Mouse (Mus musculus): Measurements from ENCODE around the gene Tbl2.

Tbl2 gene

DNA sequence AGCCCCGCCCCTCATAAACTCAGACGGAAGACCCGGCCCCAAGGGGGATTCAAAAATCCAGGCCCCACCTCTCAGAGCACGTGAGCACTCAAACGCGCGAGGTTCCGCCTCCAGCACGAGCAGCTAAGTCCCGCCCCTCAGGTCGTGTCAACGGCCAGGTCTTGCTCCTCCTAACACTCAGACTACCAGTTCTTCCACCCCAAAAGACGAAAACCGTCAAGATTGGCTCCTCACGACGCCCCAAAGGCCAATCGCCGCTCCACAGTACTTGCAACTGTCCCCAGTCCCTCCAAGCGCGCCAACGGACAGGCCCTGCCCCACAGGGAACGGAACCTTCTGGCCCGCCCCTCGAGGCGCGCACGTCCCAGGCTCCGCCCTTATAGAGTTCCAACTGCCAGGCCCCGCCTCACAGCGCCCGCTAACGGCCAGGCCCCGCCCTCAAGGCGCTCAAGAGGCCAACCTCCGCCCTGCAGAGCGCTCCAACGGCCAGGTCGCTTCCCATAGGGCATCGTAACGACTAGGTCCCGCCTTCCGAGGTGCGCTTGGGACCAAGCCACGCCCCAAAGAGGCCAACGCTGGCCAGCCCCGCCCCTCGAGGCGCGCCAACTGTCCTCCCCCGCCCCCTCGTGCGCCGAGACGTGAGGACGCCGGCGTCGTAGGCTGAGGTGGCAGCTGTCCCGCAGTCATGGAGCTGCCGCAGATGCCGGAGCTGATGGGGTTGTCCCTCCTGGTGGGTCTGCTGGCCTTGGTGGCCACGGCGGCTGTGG lies at the start of gene Tbl2:
Gene Tbl2, plus strand, starts transcription at position 605 of the 767 bp plus-strand sequence.
- DNase-seq (ENCODE audit: low read depth, low spot score), result peak; percentile 92

DNA sequence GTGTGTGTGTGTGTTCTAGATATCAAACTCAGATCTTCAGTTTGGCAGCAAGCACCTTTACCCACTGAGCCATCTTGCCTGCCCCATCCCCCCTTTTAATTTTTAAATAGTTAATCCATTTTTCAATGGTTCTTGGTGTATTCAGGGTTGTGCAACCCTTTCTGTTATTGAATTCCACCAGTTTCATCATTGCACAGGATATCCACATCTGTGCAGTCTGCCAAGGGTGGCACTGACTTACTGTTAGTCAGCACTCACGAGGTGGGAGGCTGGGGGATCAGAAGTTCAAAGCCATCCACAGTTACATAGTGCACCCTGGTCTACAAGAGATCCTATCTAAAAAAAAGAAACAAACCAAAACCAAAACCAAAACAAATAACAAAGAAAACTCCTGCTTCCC lies 48.5 kb upstream of the Tbl2 start:
- DNase-seq (ENCODE audit: low read depth, low spot score), result no peak

GRCm38 (mm10) chr5:135103999-135104660 lies 45.3 kb upstream of the Tbl2 start:
- no peak for DNase-seq (ENCODE audit: low read depth, low spot score)

DNA sequence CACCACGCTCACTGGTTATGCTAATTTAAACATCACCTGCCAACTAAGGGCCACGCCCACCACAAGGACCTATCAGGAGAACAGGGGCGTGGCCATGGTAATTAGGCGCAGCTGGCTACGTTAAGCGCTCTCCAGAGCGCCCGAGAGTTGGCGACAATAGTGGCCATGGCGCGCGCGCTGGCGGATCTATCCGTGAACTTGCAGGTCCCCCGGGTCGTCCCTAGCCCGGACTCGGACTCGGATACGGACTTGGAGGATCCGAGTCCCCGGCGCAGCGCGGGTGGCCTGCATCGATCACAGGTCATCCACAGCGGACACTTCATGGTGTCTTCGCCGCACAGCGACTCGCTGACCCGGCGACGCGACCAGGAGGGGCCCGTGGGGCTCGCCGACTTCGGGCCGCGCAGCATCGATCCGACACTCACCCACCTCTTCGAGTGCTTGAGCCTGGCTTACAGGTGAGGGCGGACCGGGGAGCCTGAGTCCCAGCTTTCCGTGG lies 42.6 kb upstream of the Tbl2 start:
- DNase-seq (ENCODE audit: low read depth, low spot score), result peak; percentile 51

DNA sequence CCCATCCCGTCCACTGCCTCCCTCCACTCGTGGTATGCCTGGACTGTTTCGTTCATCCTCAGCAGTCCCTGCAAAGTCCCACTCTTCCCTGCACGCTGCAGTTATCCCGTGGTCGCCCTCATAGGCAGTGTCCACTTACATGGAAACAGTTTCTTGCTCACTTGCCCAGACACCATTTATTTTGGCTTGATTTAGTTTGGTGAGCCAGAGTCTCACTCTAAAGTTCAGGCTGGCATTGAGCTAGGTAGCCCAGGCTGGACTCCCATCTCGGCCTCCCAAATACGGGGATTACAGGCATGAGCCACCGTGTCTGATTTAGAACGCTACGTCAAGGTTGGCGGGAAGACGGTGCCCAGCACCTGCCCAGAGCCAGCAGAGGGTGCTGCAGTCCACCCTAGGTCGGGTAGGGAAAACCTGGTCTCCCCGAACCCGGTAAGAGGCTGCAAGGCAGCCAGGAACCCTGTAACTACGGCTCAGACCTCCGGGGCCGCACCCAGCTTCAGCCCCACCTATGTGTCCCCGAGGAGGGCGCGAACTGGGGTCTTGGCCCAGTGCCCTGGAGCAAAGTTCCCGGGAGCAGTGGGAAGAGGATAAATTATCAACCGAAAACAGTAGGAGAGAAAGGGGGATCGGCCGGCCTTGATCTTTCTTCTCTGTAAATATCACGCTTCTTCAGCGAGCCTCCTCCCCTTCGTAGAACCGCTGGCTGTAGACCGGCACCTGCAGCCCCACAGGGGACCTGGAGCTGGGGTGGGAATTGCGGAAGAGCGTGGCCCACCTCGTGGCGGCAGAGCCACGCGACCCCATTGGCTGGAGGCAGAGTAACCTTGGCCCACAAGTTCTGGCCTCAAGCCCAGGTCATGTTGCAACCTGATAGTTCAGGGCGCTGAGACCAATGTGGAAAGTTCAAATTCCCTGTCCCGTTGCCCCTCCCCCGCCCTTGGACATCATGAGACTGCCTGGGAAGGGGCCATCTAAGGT lies 41.6 kb upstream of the Tbl2 start:
- DNase-seq (ENCODE audit: low read depth, low spot score), result no peak

GRCm38 (mm10) chr5:135109017-135109416 lies 40.4 kb upstream of the Tbl2 start:
- DNase-seq (ENCODE audit: low read depth, low spot score), result no peak

- no peak for DNase-seq (ENCODE audit: low read depth, low spot score)
Measured at GRCm38 (mm10) chr5:135109426-135109825, 40.0 kb upstream of the Tbl2 start.

- no peak for DNase-seq (ENCODE audit: low read depth, low spot score)
Measured at GRCm38 (mm10) chr5:135109976-135110375, 39.5 kb upstream of the Tbl2 start.

DNA sequence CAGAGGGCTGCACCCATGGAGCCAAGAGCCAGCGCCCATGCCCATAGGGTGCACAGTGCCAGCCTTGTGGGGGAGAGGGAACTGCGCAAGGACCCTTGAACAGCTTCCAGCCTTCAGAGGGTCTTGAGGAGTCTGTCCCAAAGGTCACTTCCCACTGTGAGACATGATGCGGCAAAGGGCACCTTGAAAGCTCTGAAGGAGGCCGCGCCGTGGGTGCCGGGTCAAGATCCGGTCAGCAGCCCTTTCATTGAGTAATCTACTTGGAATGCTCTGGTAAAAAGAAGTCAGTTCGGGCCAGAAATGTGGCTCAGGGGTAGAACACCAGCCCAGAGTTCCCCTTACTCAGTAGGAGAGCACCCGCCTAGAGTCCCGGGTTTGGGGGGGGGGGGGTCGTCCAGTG lies 35.7 kb upstream of the Tbl2 start:
- DNase-seq (ENCODE audit: low read depth, low spot score), result no peak

GRCm38 (mm10) chr5:135115241-135115640 lies 34.2 kb upstream of the Tbl2 start:
- no peak for DNase-seq (ENCODE audit: low read depth, low spot score)

- DNase-seq (ENCODE audit: low read depth, low spot score), result no peak
Measured at GRCm38 (mm10) chr5:135118589-135119081, 30.8 kb upstream of the Tbl2 start.

GRCm38 (mm10) chr5:135120753-135121152 lies 28.7 kb upstream of the Tbl2 start:
- DNase-seq (ENCODE audit: low read depth, low spot score), result no peak

DNA sequence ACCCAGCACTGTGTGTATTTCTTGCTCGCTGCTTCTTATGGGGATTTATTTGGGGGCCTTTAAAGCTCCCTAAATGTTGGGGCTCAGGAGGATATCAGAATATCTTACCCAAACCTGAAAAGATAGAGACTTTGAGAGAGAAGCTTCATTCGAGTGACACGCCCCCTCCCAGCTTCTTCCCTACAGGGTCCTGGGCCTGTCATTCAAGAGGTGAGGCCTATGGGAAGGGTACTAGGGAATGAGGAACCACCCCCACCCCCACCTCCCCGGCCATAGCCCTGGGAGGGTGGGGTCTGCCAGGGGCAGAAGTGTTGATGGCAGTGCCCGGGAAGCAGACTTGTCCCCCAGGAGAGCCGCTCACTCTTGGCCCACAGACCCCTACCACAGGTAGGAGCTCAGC lies 23.3 kb upstream of the Tbl2 start:
- DNase-seq (ENCODE audit: low read depth, low spot score), result no peak

GRCm38 (mm10) chr5:135127669-135128068 lies 21.8 kb upstream of the Tbl2 start:
- DNase-seq (ENCODE audit: low read depth, low spot score), result no peak

DNA sequence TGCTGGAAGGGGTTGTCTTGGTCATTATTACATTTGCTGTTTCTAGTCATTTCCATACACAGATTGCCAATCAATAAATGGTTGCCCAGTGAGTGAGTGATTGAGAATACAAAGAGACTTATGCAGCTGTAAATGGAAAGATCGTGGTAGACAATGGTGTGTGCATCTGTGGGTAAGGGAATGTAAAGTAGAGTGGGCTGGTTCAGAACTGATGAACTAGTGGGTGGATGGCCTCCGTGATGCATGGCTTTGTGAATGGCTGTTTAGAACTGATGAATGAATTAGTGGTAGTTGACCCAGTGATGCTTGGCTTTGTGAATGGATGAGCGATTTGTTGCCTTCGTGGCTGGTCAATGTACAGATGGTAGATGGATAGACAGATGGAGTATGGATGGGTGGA lies 19.7 kb upstream of the Tbl2 start:
- DNase-seq (ENCODE audit: low read depth, low spot score), result no peak

DNA sequence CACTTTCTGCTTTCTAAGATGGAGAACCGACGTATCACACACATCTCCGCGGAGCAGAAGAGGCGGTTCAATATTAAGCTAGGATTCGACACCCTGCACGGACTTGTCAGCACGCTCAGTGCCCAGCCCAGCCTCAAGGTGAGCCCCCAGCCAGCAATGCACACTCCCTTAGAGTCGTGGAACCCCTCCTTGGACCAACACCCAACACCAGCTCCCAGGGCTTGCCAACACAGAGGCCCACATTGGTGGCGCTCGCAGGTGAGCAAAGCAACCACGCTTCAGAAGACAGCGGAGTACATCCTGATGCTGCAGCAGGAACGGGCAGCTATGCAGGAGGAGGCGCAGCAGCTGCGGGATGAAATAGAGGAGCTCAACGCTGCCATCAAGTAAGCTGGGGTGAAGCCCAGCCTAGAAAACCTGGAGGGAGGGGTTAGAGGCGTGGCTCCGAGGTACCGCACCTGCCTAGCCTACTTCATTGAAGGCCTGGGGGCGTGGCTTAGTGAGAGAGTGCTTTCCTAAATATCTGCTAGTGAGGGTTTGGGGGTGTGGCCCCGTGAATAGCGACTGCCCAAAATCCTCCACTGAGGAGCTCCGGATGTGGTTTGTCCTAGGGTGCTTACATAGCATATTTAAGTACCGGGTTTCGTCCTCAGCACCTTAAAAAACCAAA lies 15.6 kb upstream of the Tbl2 start:
- no peak for DNase-seq (ENCODE audit: low read depth, low spot score)

- DNase-seq (ENCODE audit: low read depth, low spot score), result no peak
Measured at GRCm38 (mm10) chr5:135134534-135134933, 14.9 kb upstream of the Tbl2 start.

DNA sequence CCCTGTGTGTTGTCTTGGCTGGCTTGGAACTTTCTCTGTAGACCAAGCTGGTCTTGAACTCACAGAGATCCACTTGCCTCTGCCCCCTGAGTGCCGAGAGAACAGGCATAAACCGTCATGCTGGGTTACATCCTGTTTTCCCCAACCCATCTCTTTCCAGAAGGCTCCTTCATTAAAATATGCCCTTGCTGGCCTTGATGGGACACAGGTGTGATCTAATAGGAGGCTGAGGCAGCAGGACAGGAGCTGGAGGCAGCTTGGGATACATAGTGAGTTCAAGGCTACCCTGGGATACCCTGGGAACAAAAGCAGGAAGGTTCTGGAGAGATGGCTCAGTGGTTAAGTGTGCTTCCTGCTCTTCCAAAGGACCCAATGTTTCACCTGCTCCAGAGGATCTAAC lies 9.6 kb upstream of the Tbl2 start:
- DNase-seq (ENCODE audit: low read depth, low spot score), result no peak

- DNase-seq (ENCODE audit: low read depth, low spot score), result no peak
Measured at GRCm38 (mm10) chr5:135144469-135144868, 5.0 kb upstream of the Tbl2 start.

DNA sequence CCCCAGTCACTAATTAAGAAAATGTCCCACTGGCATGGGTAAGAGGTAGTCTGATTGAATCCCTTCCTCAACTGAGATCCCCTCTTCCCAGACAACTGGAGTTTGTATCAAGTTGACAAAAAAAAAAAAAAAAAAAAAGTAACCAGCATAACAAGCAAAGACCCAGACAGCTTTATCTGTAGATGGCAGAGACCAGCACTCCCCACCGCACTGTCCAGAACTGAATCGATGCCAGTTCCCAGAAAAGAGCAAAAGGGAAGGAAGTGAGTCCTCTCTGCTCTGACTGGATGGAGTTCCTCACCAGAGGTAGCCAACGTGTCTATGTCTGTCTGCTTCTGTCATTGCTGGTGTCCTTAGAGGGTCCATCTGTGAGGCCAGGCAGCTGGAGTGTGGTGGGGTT lies 3.9 kb upstream of the Tbl2 start:
- no peak for DNase-seq (ENCODE audit: low read depth, low spot score)

DNA sequence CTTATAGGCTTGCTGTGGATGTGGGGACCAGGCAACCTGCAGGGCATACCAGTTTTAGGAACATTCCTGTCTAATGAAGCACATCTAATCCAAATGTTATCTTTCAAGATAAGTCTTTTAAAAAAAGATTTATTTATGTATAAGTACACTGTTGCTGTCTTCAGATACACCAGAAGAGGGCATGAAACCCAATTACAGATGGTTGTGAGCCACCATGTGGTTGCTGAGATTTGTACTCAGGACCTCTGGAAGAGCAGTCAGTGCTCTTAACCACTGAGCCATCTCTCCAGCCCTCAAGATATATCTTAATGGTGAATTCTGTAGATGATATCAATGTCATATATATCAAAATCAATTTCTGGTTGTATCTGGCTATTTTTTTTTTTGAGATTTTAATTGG lies 3.5 kb upstream of the Tbl2 start:
- DNase-seq (ENCODE audit: low read depth, low spot score), result no peak

All from brain, embryonic 18.5 days (tissue).